Mouse (Mus musculus): ENCODE results near the gene Mphosph9. TPM values are rescaled to one million over a fixed set of nuclear protein-coding genes. Genes with fewer than 3 reads are reported as not detected.

Mphosph9 gene
- polyA plus RNA-seq, 1 experiment from 2014 or later: 4.2 TPM

GRCm38 (mm10) chr5:124202071-124202470 lies 125.7 kb downstream of the Mphosph9 start:
- 43% methylated on average over 4 of the region's 4 CpGs for WGBS (ENCODE audit: insufficient replicate concordance)
- no peaks in the 10 kb centered on the region for H3K36me3 ChIP-seq (ENCODE audit: control insufficient read depth, insufficient read depth)
- H3K9me3 ChIP-seq (replicated peaks; ENCODE audit: control insufficient read depth, low read length): no peaks in the 10 kb centered on the region
- H3K4me1 ChIP-seq (ENCODE audit: control insufficient read depth, low read depth, low read length): peaks cover 59% of the 10 kb centered on the region
- no peak for ATAC-seq (ENCODE audit: low read depth)
- H3K4me2 ChIP-seq (ENCODE audit: low read depth, low read length): no peak overlapping the region
- H3K4me3 ChIP-seq (ENCODE audit: low read depth, low read length): no peak overlapping the region
- no peak overlapping the region for H3K27ac ChIP-seq (ENCODE audit: low read length)
- H3K27me3 ChIP-seq (ENCODE audit: control insufficient read depth, insufficient read depth, low read depth, low read length): no peaks in the 10 kb centered on the region
- H3K9ac ChIP-seq (ENCODE audit: low read depth, low read length): no peak overlapping the region

DNA sequence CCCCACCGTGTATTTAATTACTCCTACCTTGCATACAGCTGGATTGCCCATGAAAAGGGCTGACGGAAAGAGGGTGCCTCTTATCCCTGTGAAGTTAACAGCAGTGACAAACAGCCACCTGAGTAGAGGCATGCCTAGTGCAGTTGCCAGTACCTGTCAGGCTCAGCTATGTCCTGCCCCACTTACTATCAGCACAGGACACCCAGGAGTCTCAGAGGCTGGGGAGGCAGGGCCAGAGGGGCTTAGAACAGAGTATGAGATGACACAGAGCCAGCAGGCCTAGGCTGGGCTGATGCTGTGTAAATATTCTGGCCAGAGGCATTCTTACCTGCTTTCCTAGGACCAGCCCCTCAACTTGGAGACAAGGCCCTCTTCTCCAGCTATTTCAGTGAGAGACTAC lies 126.2 kb downstream of the Mphosph9 start:
- Histone ChIP-seq H3K4me1 (ENCODE audit: control insufficient read depth, low read depth, low read length) (peaks cover 55% of the 10 kb centered on the region), H3K36me3 (ENCODE audit: control insufficient read depth, insufficient read depth) (no peaks in the 10 kb centered on the region), H3K27me3 (ENCODE audit: control insufficient read depth, insufficient read depth, low read depth, low read length) (no peaks in the 10 kb centered on the region), H3K9me3 (replicated peaks; ENCODE audit: control insufficient read depth, low read length) (no peaks in the 10 kb centered on the region), H3K9ac (ENCODE audit: low read depth, low read length) (no peak overlapping the region; the same call in 1 of the 2 replicates), H3K27ac (ENCODE audit: low read length) (no peak overlapping the region), H3K4me2 (ENCODE audit: low read depth, low read length) (no peak overlapping the region), H3K4me3 (ENCODE audit: low read depth, low read length) (no peak overlapping the region)
- ATAC-seq (ENCODE audit: low read depth): 0 out of 2 replicates have a peak, but pooled peaks have one; percentile 35
- 59% methylated on average over 2 of the region's 2 CpGs for WGBS (ENCODE audit: insufficient replicate concordance)

Other genes starting within 250 kb of the Mphosph9 start
- 6.4 and 6.7 TPM in 2 replicates for gene Abcb9, start 232.2 kb downstream of the Mphosph9 start, polyA plus RNA-seq (2015; fragmentation: Nextera tagmentation; extraction: Ambion mirVana)
- gene Ogfod2, start 215.7 kb downstream of the Mphosph9 start, polyA plus RNA-seq (2015; fragmentation: Nextera tagmentation; extraction: Ambion mirVana): 15.0 and 15.7 TPM in 2 replicates
- 46.9 and 47.9 TPM in 2 replicates for gene Arl6ip4, start 211.9 kb downstream of the Mphosph9 start, polyA plus RNA-seq (2015; fragmentation: Nextera tagmentation; extraction: Ambion mirVana)
- 1.6 and 1.9 TPM in 2 replicates for gene Pitpnm2, start 78.2 kb downstream of the Mphosph9 start, polyA plus RNA-seq (2015; fragmentation: Nextera tagmentation; extraction: Ambion mirVana)
- gene 2810006K23Rik, start 117 bp upstream of the Mphosph9 start, polyA plus RNA-seq (2015; fragmentation: Nextera tagmentation; extraction: Ambion mirVana): 5.7 and 5.9 TPM in 2 replicates
- 6.2 and 6.3 TPM in 2 replicates for gene Cdk2ap1, start 35.1 kb upstream of the Mphosph9 start, polyA plus RNA-seq (2015; fragmentation: Nextera tagmentation; extraction: Ambion mirVana)
- 34.5 and 36.2 TPM in 2 replicates for gene Sbno1, start 98.0 kb upstream of the Mphosph9 start, polyA plus RNA-seq (2015; fragmentation: Nextera tagmentation; extraction: Ambion mirVana)
- gene Kmt5a, start 112.0 kb upstream of the Mphosph9 start, polyA plus RNA-seq (2015; fragmentation: Nextera tagmentation; extraction: Ambion mirVana): 39.6 and 41.5 TPM in 2 replicates
- 8.4 and 9.3 TPM in 2 replicates for gene Rilpl2, start 150.4 kb upstream of the Mphosph9 start, polyA plus RNA-seq (2015; fragmentation: Nextera tagmentation; extraction: Ambion mirVana)
- gene Snrnp35, start 155.2 kb upstream of the Mphosph9 start, polyA plus RNA-seq (2015; fragmentation: Nextera tagmentation; extraction: Ambion mirVana): 9.2 and 9.9 TPM in 2 replicates
- 1.4 and 1.6 TPM in 2 replicates for gene Rilpl1, start 203.4 kb upstream of the Mphosph9 start, polyA plus RNA-seq (2015; fragmentation: Nextera tagmentation; extraction: Ambion mirVana)
- 282 and 309 TPM in 2 replicates for gene Tmed2, start 212.7 kb upstream of the Mphosph9 start, polyA plus RNA-seq (2015; fragmentation: Nextera tagmentation; extraction: Ambion mirVana)
- gene Ddx55, start 224.9 kb upstream of the Mphosph9 start, polyA plus RNA-seq (2015; fragmentation: Nextera tagmentation; extraction: Ambion mirVana): 4.6 and 4.9 TPM in 2 replicates